Mouse (Mus musculus) c-Kit-negative CD71-positive TER-119-positive erythroid progenitor cells, embryonic 14.5 days (primary cell): ENCODE results near the gene Ccdc151.

Experiments
- DNase-seq: peaks from one replicate; pipeline ENCODE4 v3.0.0-alpha.2; 2013; ENCODE audit warnings: low read depth, low spot score

The Ccdc151 gene

DNA sequence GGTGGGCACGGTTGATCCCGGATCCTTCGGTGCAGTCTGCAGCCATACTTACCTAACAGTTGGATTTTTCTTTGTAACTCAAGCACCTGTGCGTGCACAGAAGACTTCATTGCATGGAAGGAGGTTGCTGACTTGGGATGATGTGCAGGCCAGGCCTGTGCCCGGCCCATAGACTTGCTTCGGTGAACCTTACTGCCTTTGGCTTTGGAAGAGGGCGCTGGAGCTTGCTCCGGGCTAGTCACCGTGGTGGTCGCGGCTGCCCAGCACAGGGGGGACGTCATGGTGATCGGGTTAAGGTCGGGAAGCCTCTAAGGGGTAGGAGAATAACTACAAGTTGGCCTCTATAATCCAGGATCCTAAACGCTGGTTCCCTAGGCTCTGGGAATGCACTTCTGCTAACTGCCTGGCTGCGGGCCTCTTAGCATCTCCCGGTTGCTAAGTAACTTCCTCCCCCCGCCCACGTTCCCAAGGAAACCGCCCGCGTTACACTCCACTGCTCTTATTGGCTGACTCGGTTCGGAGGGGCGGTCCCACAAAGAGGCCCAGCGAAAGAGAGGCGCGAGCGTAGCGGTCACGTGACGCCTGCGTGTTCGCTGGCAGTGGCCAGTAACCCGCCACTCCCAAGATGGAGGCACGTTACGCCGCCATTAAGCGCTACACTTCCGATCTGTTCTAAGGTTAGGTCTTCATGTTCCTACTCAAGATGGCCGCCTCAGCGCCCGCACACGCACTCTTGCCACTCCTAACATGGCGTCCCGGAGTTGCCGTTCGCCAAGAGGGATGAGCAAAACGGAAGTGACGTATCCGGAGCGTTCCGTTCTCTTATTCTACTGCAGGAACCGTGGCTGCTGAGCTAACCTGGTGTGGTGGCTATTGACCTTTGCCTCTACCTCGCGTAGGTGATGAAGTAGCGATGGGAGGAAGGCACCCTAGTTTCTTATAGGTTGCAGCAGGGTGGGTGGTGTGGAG is at the start of gene Ccdc151, which contains the start of gene Prkcsh:
Ccdc151 (minus strand) TSS at position 441 of the 969 bp plus-strand sequence.
Prkcsh (plus strand) TSS at position 613 of the 969 bp plus-strand sequence.
- DNase-seq, result peak; percentile 99

DNA sequence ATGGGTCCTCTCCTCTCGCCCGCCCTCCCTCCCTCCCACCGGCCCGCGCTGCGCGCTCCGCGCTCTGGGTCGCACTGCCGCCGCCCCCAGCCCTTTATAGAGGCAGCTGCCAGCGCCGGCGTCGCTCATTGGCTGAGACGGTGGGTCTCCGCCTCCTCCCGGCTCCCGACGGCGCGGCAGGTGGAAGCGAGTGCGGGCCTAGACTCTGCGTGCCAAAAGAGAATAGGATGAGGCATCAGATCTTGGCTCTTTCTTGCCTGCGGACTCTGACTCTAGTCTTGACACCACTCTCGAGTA is 49.5 kb upstream of the Ccdc151 start, which contains the start of gene Elavl3:
Elavl3 (minus strand) TSS at position 66 of the 297 bp plus-strand sequence.
- DNase-seq, result no peak

DNA sequence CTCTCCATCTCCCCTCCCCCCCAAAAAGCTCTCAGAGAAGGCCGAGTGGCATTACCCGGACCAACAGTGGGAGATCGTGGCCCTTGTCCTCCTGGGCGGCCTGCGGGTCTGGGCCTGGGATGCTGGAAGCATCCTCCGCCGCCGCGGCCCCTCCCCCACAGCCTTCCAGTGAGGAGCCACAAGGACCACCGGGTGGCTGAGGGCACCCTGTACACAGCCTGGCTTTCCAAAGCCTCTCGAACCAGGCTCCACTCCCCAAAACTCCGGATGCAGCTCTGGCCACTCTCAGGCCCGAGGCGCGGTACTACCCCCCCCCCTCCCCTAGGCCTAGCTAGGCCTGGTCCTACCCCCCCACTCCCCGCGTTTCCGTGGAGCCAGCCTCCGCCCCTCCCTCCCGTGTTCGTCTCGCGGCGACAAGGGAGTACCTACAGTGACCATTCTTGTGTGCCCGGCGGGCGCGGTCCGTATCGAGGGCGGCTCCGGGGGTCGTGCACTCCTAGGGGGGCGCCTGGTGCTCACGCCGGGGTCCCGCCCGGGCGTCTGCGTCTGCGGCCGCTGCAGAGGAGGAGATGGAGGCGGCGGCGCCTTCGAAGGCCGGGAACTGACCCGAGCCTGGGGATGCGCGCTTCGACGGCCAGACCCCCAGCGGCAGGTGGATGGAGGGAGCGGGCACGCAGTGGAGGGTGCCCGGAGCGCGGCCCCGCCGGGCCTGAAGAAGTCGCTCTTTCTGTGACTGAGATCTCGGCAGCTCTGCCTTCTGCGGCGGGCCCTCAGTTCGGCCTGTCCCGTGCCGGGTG is 48.9 kb upstream of the Ccdc151 start:
- no peak for DNase-seq

DNA sequence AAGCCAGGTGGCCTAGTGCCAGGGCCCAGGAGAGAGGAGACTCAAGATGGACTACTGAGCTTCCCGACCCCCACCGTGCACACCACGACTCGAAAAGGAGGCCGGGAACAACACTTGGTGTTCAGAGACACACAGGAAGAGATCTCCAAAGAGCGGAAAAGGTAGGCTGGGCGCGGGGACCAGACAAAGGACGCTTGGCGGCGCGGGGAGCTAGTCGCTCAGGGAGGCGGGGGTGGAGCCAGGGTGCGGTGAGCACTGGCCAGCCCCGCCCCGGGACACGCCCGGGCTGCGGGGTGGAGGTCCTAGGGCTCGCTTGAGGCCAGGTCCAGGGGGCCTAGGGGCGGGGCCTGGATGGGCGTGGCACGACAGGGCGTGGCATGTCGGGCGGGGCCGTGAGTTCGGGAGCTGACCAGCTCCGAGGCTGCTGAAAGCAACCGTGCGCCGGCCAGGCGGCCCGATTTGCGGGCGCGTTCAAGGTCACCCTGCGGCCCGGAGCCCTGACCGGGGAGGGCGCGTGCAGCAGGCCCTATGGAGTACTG is 48.0 kb upstream of the Ccdc151 start:
- DNase-seq, result peak; percentile 65

DNA sequence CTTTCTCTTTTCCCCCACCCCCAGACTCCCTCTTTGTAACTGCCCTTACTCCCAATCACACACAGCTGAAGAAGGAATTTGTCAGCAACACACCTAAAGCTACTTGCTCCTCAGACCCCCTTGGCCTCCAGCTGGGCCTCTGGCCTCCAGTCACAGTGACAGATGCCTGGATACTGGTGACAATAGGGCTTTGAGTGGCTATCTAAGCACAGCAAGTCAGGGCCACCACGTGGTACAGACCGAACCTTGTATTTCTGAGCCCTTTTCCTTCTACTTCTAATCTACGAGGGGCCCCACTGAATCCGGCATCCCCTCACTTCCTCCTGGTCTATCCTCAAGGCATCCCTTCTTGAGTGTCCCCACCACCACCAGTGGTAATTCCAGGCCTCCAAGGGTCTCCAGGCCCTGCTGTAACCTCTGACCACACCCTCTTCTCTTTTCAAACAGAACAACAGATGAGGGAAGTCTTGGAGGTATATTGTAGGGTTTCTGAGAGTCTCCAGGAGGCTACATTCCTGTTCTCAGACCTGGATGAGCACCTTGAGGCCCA is 47.4 kb upstream of the Ccdc151 start:
- no peak for DNase-seq

DNA sequence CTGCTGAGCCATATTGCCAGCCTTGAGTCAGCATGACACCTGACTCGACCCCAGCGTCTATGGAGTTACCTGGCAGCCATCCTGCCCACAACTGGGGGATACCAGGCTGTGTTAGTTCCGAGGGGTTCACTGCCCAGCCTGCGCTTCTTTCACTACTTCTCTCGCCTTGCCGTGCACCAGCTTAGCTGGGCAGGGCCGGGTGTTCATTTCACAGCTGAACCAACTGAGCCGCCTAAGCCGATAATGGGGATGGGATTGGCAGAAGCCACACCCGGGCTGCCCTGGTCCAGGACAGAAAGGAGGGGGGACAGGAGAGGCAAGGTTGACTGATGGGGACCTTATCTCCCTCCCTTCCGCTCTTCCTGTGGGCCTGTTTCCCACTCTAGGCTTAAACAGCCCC is 46.9 kb upstream of the Ccdc151 start:
- DNase-seq, result no peak

DNA sequence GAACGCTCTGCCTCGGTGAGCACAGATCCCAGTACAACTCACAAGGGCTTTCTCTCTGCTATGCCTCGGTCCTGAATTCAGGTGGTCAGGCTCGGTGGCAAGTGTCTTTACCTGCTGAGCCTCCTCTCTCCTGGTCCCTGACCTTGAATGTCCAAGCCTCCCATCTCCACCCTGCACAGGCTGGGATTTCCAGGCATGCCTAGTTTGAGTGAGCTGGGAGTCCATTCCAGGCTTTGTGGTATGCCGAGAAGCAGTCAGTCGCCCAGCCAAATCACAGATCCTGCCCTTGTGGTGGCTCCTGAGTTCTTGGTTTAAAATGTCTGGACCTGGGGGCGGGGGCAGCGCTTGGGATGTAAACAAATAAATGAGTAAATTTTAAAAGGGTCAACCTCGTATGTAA is 44.9 kb upstream of the Ccdc151 start:
- DNase-seq, result no peak

DNA sequence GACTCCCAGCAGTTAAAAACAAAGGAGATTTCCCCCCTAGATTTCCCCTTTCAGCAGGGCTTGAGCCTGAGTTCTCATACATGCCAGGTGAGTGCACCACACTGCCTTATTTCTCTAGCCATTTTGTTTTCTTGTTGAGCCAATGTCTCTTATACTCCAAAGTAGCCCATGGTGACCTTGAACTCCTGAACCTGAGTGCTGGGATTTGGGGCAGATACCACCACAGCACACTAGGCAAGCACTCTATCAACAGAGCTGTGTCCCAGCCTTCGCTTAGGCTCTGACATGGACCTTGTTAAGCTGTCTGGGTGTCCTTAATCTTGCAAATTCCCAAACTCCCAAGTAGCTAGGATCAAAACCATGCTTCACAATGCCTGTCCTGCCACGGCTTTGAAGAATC is 39.4 kb upstream of the Ccdc151 start:
- no peak for DNase-seq

DNA sequence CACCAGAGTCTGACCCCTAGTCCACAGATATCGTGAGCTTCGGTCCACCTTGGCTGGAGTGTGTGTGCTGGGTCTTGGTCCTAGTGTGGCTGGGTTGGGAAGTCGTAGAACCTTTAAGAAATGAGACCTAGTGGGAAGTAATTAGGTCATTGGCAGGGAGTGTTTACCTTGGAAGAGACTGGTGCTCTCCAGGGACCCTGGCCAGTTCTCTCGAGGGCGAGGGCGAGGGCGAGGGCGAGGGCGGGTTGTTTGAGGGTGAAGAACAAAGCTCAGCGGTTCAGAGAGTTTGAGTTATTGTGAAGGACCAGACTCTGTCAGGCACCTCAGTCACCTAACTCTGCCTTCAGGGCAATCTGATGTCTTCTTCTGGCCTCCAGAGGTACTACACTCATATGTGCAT is 35.4 kb upstream of the Ccdc151 start:
- no peak for DNase-seq

DNA sequence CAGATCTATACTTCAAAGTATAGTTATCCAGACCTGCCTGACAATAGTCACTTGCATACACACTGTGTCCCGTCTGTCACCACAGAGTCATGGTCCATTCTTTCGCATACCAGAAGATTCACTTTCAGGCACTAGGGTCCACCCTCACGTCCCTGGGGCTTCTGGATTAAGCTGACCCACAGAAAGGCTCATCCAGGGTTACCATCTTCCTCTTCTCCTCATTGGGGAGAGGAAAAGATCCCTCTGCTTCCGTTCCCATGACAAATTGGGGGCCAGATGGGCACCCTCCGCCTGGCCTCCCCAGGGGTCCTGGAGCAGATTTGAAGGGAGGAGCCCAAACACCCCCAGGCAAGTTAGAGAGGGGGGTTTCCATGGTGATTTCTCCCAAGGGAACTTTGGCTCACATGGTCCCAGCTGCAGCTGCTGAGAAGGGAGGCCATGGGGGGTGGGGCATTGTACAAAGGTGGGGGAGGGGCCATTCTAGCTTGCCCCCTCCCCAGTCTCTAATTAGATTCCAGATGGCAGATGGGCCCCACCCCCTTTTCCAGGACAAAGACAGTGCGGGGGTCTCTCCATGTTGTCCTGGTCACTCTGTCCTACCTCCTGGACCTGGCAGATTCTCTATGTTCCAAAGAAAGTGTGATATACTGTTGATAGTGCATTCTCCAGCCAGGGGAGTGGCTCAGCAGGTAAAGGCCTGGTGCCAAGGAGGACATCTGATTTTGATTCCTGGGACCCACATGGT is 33.0 kb upstream of the Ccdc151 start:
- no peak for DNase-seq

DNA sequence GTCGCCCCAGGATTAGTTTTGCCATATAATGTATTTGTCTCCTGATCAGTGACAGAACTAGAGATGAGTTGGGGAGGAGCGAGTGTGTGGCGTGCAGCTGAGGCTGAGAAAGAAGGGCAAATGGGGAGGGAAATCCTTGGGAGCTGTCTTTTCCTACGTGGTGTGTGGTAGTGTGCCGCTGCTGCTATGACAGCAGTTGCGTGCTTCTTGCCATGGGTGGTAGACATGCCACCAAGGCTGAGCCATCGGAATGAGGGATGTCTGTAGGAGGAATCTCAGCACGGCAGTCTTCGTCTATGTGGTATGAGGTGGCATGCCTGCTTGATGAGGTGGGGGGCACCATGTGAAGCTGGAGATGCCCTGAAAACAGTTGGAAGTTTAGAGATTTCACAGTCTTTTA is 28.0 kb upstream of the Ccdc151 start:
- no peak for DNase-seq

DNA sequence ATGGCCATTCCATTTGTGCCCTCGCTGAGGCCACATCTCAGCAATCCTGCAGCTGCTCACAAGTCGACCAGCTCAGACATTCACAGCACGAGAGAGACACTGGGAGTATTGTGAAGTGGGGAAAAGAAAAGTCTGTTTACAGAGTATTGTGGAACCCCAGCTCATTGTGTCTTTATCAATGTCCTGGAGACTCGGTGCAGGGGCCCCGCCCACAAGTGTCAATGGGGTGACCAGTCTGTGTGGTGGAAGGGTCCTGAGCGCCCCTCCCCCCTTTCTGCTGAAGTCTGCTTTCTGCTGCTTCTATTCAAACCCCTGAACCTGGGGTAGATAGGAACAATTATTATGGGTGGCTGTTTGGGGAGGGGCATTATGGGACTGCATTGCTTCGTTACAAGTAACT is 26.0 kb upstream of the Ccdc151 start:
- no peak for DNase-seq

DNA sequence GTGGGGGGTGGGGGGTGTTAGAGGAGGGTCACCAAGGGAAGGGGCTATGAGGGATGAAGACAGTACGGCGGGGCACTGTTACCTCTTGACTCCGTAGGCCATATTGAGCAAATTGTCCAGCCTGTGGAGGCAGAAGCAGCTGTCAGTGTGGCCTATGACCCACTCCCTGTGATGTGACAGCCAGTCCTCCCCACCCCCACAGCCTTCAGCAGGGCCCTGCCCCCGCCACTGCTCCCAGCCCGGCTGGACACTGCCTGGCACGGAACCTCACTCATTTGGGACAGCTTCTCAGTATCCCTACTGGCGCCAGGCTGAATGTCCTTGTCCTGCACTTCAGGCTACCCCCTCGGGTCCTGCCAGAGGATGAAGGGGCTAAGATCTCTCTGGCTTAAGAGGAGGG is 22.2 kb upstream of the Ccdc151 start:
- no peak for DNase-seq

DNA sequence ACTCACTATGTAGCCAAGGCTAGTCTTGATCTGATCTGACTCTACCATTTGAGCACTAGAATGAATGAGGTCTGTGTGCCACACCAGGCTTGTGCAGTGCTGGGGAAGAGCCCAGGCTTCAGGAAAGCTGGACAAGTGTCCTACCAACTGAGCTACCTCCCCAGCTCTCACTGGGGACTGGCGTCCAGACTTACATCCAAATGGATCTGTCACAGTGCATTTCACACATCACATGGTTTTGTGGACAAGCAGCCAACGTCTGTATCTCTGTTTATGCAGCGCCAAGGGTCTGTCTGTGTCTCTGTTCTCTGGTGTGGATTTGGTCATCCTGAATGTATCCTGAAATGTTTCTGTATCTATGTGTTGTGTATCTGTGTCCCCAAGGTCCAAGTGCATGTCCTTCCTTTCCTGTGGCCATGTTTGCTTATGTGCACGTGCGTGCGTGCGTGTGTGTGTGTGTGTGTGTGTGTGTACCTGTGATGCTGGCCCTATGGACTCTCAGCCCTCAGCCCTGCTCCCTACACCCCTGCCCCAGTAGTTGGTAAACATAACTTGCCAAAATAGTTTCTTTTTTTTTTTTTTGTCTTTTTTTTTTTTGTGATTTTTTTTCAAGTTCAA is 14.9 kb upstream of the Ccdc151 start:
- DNase-seq, result no peak

DNA sequence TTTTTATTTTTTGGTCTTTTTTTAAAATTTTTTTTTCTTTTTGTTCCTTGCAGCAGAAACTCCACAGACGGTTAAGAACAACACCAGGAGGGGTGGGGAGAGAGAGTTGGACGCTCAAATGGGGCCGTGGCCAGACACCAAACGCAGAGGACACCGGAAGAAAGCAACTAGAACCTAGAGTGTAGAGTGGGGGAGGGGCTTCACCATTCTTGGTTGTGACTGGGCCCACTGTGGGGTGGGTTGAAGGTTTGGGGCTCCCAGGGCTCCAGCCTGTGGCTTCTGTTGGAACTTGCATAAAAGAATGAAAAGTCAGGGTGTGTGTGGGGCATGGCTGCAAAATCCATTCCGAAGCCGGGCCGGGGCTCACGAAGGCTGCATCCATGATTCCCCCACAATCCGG is 13.8 kb upstream of the Ccdc151 start:
- no peak for DNase-seq

DNA sequence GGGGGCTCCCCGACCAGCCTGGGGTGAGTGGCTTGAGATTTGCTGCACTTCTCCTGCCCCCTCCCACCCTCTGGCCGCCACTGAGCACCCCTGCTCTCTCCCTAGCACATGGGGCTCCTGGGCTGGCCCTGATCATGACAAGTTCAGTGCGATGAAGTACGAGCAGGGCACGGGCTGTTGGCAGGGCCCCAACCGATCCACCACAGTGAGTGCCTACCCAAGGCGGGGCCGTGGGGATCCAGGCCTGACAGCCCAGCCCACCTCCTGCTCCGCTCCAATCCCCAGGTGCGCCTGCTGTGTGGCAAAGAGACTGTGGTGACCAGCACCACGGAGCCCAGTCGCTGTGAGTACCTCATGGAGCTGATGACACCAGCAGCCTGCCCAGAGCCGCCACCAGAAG is 10.3 kb upstream of the Ccdc151 start:
- DNase-seq, result no peak

DNA sequence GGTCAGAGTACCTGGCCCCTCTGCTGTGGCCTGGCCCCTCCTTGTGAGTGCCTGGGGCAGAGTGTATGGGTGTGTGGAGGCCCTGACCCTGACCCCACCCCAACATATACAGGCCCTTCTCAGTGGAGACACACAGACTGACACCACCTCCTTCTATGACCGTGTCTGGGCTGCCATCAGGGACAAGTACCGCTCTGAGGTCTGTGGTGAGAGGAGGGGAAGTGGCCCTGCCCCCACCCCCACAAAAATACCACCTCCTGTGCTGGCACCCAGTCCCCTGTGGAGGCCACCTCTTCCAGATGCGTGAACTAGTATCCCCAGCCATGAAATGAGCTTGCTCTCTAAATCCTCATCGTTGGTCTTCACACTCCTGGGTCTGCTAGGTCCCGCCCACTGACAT is 8.6 kb upstream of the Ccdc151 start:
- DNase-seq, result no peak

DNA sequence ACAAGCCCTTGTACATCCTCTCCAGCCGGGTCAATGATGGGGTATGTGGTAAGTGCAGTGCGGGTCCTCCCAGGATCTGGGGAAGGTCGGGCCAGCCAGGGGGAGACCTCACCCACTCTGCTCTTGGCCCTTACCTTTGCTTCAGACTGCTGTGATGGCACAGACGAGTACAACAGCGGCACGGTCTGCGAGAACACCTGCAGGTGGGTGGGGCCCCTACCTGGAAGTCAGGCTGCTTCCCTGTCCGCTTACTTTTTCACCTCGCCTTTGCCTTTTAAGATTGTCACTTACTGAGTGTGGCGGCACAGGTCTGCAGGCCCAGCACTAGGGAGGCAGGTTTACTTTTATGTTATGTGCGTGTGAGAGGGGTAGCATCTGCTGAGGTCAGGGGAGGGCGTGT is 2.1 kb upstream of the Ccdc151 start:
- no peak for DNase-seq

DNA sequence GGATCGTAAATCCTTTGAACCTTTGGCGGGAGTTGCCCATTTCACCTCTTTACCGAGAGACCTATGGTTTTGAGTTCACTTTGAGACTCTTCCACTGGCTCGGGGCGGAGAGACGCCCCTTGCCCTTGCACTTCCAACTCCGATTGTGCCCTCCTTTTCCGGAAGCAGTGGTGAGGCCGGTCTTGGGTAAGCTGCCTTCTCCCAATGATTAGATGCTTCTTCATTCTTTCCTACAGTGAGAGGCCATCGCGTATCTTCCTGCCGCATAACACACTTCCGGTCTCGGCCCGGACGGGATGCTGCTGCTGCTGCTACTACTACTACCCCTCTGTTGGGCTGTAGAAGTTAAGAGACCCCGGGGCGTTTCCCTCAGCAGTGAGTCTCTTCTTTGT is 725 bp upstream of the Ccdc151 start:
- DNase-seq, result no peak

DNA sequence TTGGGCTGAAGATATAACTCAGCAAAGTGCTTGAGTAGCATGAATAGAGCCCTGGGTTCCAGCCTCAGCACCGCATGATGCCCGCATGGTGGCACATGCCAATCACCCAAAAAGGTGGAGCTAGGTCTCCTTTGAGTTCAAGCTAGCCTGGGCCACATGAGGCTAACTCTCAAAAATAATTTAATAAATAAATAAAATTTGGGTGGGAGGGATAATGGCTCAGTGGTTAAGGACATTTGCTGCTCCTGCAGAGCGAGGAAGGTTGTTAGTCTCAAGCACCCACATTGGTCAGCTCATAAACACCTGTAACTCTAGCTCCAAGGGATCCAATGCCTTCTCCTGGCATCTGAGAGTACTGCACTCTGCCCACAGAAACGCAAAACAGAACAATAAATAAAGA is 801 bp downstream of the Ccdc151 start:
- no peak for DNase-seq

DNA sequence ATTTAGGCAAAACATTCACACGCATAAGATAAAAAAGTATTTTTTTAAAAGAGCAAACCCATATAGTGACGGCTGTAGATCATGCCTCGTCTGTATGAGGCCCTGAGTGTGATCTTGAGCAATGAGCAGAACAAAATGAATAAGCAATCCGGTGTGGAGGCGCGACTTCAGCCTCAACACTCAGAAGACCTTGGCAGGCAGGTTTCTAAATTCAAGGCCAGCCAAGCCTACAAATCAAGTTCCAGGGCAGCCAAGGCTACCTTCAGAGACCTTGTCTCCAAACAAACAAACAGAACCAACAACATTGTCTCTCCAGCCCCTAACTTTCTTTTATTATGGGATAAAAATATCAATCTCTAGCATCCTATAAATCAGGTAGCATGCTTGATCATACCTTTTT is 2.1 kb downstream of the Ccdc151 start:
- DNase-seq, result no peak
